Mouse (Mus musculus) heart, adult 2 months (tissue): ENCODE results near the gene Dyrk3. TPM values are rescaled to one million over a fixed set of nuclear protein-coding genes. Genes with fewer than 3 reads are reported as not detected.

Experiments
- DNase-seq, 2 experiments: peaks; one replicate each; pipeline ENCODE4 v3.0.0; 2021
- H3K27ac ChIP-seq: fragments of 200-600 bp; 2 replicates; pipeline ENCODE4 v1.8.1; 2022
- H3K27me3 ChIP-seq: fragments of 200-500 bp; 2 replicates; pipeline ENCODE4 v1.6.1; 2012; ENCODE audit warnings: mild to moderate bottlenecking, low read length, inconsistent platforms, mixed read lengths; ENCODE audit not compliant: control insufficient read depth, insufficient read depth
- H3K36me3 ChIP-seq: fragments of 200-500 bp; 2 replicates; pipeline ENCODE4 v1.6.1; 2012; ENCODE audit warnings: low read length, inconsistent platforms; ENCODE audit not compliant: control insufficient read depth, insufficient read depth
- H3K4me1 ChIP-seq: fragments of 200-500 bp; 2 replicates; pipeline ENCODE4 v1.6.1; 2011; ENCODE audit warnings: low read length; ENCODE audit not compliant: control insufficient read depth, insufficient read depth
- H3K4me3 ChIP-seq: fragments of 200-600 bp; 2 replicates; pipeline ENCODE4 v1.8.1; 2022
- H3K79me2 ChIP-seq: fragments of 200-500 bp; replicated peaks from 2 replicates; pipeline ENCODE4 v1.6.1; 2012; ENCODE audit warnings: mild to moderate bottlenecking, inconsistent platforms, low read length, moderate library complexity, mixed read lengths; ENCODE audit not compliant: control insufficient read depth, insufficient read depth
- H3K9ac ChIP-seq: fragments of 200-500 bp; 2 replicates; pipeline ENCODE4 v1.6.1; 2012; ENCODE audit warnings: low read depth, mild to moderate bottlenecking, control low read depth, inconsistent platforms, low read length, mixed read lengths
- CTCF ChIP-seq: fragments of 200-600 bp; IDR thresholded peaks from 2 replicates; pipeline ENCODE4 v1.8.1; 2022; ENCODE audit warnings: antibody characterized with exemption, mild to moderate bottlenecking, moderate library complexity
- EP300 ChIP-seq: fragments of 200-500 bp; IDR thresholded peaks from 2 replicates; pipeline ENCODE4 v1.6.1; 2011; ENCODE audit warnings: low read depth, low read length, control low read depth; ENCODE audit not compliant: insufficient read depth
- POLR2A ChIP-seq: fragments of 200-500 bp; IDR thresholded peaks from 2 replicates; pipeline ENCODE4 v1.6.1; 2011; ENCODE audit warnings: mild to moderate bottlenecking, low read depth, low read length, control low read depth; ENCODE audit not compliant: insufficient read depth
- WGBS: fragments of 180-500 bp; shearing (Covaris S2); methylation state at CpG from one replicate; pipeline ENCODE4 v1.1.7; 2018; 5-methylcytosine and 5-hydroxymethylcytosine counted together
- intact Hi-C: fragments of 180-260 bp; cut with DNase I; formaldehyde crosslinking; loops from one replicate; pipeline ENCODE4 v1.15.1; 2025
- polyA plus RNA-seq: library from polyadenylated mRNA; depleted of rRNA; stranded (reverse); fragments of >200 nt; gene quantifications from 2 replicates; pipeline ENCODE4 v1.2.3, GENCODE M21; 2012; rRNA removed
- total RNA-seq, 2 experiments: library from RNA; stranded (reverse); gene quantifications; 2 replicates each; pipeline ENCODE4 v1.2.3; 2021

Dyrk3 gene
- total and polyA plus RNA-seq, 3 experiments = 0.16 to 0.70 (median 0.48) TPM

GRCm38 (mm10) chr1:131079762-131080161 is 58.4 kb downstream of the Dyrk3 start:
- TF ChIP-seq POLR2A (no peak), EP300 (no peak), CTCF (peak; percentile 58)
- Histone ChIP-seq H3K27me3 (no peaks in the 10 kb centered on the region), H3K4me3 (no peak overlapping the region), H3K36me3 (peaks cover 24% of the 10 kb centered on the region), H3K9ac (no peak overlapping the region), H3K79me2 (peaks cover 14% of the 10 kb centered on the region), H3K4me1 (peaks cover 58% of the 10 kb centered on the region), H3K27ac (no peak overlapping the region)
- DNase-seq = peak in 1 of 2 experiments; percentile 21
- 32% methylated on average over 4 of the region's 4 CpGs for WGBS
- intact Hi-C loops = no loop called here

GRCm38 (mm10) chr1:131078761-131079330 is 59.3 kb downstream of the Dyrk3 start:
- peak overlapping the region; percentile 6; the same call in 1 of the 2 replicates for H3K27ac ChIP-seq
- no peak overlapping the region for H3K9ac ChIP-seq
- H3K27me3 ChIP-seq = no peaks in the 10 kb centered on the region
- WGBS = 64% methylated on average over 3 of the region's 3 CpGs
- no peak overlapping the region for H3K4me3 ChIP-seq
- TF ChIP-seq POLR2A (no peak), EP300 (no peak), CTCF (no peak)
- peak in 1 of 2 experiments; percentile 39 for DNase-seq
- H3K79me2 ChIP-seq = peaks cover 15% of the 10 kb centered on the region
- H3K36me3 ChIP-seq = peaks cover 18% of the 10 kb centered on the region
- intact Hi-C loops = no loop called here
- H3K4me1 ChIP-seq = peaks cover 56% of the 10 kb centered on the region

Other genes with a start within 250 kb of the Dyrk3 start
- not detected for gene Il20, start 226.9 kb downstream of the Dyrk3 start, total RNA-seq
- not detected in 2 replicates for gene Il20, start 226.9 kb downstream of the Dyrk3 start, polyA plus RNA-seq
- gene Il19, start 198.2 kb downstream of the Dyrk3 start, total RNA-seq = not detected
- gene Il19, start 198.2 kb downstream of the Dyrk3 start, polyA plus RNA-seq = not detected in 2 replicates
- not detected for gene Il10, start 118.5 kb downstream of the Dyrk3 start, total RNA-seq
- gene Il10, start 118.5 kb downstream of the Dyrk3 start, polyA plus RNA-seq = not detected in 2 replicates
- gene Mapkapk2, start 40.5 kb downstream of the Dyrk3 start, total RNA-seq = 100 to 1,000 TPM; 283 to 363 TPM
- gene Mapkapk2, start 40.5 kb downstream of the Dyrk3 start, polyA plus RNA-seq = 196 and 305 TPM in 2 replicates
- gene Eif2d, start 14.8 kb upstream of the Dyrk3 start, total RNA-seq = 10 to 100 TPM; 34.7 to 37.1 TPM
- 25.8 and 35.3 TPM in 2 replicates for gene Eif2d, start 14.8 kb upstream of the Dyrk3 start, polyA plus RNA-seq
- 1 to 10 TPM; 1.7 to 2.3 TPM for gene Rassf5, start 106.9 kb upstream of the Dyrk3 start, total RNA-seq
- 1.6 and 2.0 TPM in 2 replicates for gene Rassf5, start 106.9 kb upstream of the Dyrk3 start, polyA plus RNA-seq
- 1 to 10 TPM; 1.5 TPM for gene Ikbke, start 141.3 kb upstream of the Dyrk3 start, total RNA-seq
- gene Ikbke, start 141.3 kb upstream of the Dyrk3 start, polyA plus RNA-seq = 3.4 and 4.7 TPM in 2 replicates